Mouse (Mus musculus): ENCODE results near the gene Igf2bp1. TPM values are rescaled to one million over a fixed set of nuclear protein-coding genes. Genes with fewer than 3 reads are reported as not detected.

Gene Igf2bp1
- polyA plus RNA-seq, 1 experiment from 2014 or later: 39.3 TPM

DNA sequence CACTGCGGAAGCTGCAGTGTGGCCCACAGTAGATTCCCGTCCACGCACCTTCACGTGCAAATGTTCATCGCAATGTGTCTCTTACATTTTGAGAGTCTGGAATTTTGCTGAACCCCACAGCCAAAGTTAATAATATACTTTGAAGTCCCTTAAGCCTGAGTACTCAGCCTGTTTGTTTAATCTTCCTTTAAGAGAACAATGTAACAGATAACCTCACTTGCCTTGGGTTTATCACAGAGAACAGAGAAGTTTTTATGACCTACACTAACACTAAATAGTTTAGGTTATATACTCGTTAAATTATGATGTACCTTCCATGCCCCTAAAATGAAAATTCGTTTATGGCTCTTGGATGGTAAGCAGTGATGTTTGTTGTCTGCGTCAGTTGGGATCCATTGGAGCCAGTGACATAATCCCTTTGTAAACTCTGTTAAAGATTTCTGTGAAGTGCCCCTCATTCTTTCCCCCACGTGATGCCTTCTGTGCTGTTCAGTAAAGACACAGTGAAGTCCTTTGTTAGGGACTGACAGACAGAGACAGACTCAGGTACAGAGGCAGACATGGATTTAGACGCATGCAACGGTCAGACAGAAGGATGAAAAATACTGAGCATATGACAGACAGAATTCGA, 83.6 kb downstream of the Igf2bp1 start:
- Histone ChIP-seq H3K9me3 (no peaks in the 10 kb centered on the region; the same call in 1 of the 2 replicates), H3K36me3 (no peaks in the 10 kb centered on the region), H3K4me2 (no peak overlapping the region), H3K27ac (replicated peaks) (no peak overlapping the region), H3K4me3 (no peak overlapping the region), H3K9ac (no peak overlapping the region), H3K4me1 (no peaks in the 10 kb centered on the region), H3K27me3 (replicated peaks) (peaks cover 66% of the 10 kb centered on the region)
- WGBS: 67% methylated on average over 12 of the region's 12 CpGs
- ATAC-seq (ENCODE audit: extremely low read depth, insufficient number of reproducible peaks, low FRiP score, low TSS enrichment): no peak

DNA sequence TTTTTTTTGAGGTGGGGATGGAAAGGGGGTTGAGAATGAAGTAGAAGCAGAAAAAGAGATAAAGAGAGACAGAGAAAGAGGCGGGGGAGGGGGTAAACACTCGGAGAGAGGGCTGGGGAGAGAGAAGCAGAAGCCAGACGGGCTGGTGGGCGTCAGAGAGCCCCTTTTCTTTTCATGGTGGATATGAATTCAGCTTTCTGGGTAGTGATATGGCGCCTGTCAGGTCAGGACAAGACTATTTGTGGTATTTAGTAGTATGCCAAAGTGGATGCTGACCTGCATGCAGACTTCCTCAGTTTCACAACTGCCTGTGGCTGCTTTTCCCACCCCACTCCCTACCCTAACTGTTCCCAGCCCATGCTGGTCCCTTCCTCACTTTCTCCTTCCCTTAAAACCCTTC, 89.3 kb downstream of the Igf2bp1 start:
- no peak overlapping the region for H3K4me2 ChIP-seq
- H3K9me3 ChIP-seq: no peaks in the 10 kb centered on the region
- 8% methylated on average over 5 of the region's 5 CpGs for WGBS
- H3K9ac ChIP-seq: no peak overlapping the region
- H3K4me3 ChIP-seq: no peak overlapping the region
- H3K27me3 ChIP-seq (replicated peaks): peaks cover 94% of the 10 kb centered on the region
- no peak overlapping the region for H3K27ac ChIP-seq (replicated peaks)
- H3K36me3 ChIP-seq: no peaks in the 10 kb centered on the region
- H3K4me1 ChIP-seq: peaks cover 19% of the 10 kb centered on the region
- no peak for ATAC-seq (ENCODE audit: extremely low read depth, insufficient number of reproducible peaks, low FRiP score, low TSS enrichment)

- Histone ChIP-seq H3K4me1 (peaks cover 23% of the 10 kb centered on the region), H3K4me2 (peak overlapping the region; percentile 69), H3K9me3 (no peaks in the 10 kb centered on the region), H3K27me3 (replicated peaks) (peaks cover 93% of the 10 kb centered on the region), H3K36me3 (no peaks in the 10 kb centered on the region), H3K4me3 (peak overlapping the region; percentile 43), H3K9ac (peak overlapping the region; percentile 55), H3K27ac (replicated peaks) (no peak overlapping the region)
- no peak for ATAC-seq (ENCODE audit: extremely low read depth, insufficient number of reproducible peaks, low FRiP score, low TSS enrichment)
- WGBS: 1% methylated on average over 28 of the region's 28 CpGs
These were observed 90.6 kb downstream of the Igf2bp1 start for GRCm38 (mm10) chr11:95915006-95915710.

DNA sequence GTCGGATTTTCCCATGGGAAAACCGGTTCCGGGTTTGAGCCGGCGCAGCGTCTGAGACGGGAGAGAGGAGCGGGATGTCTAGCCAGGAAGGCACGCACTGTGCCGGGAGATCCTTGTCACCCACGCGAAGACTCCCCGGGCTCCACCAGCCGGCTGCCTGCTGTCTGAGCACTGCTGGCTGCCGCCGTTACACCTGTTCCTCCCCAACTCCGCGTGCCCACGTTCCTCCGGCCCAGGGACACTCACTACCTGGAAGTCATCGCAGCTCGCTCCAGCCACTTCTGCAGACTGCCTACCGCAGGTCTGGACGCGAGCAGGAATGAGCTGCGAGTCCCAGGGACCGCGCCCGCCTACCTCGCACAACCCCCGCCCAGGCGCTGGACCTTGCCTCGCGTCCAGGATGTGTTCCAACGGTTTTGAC, 91.2 kb downstream of the Igf2bp1 start, which contains the start of gene B4galnt2:
B4galnt2 (minus strand) TSS at position 321 of the 421 bp plus-strand sequence.
- H3K9me3 ChIP-seq: no peaks in the 10 kb centered on the region
- H3K27ac ChIP-seq (replicated peaks): no peak within 1 kb of the TSS
- H3K4me3 ChIP-seq: peak within 1 kb of the TSS; percentile 43
- H3K27me3 ChIP-seq (replicated peaks): peaks cover 89% of the 10 kb centered on the region
- H3K9ac ChIP-seq: peak within 1 kb of the TSS; percentile 55
- peak within 1 kb of the TSS; percentile 69 for H3K4me2 ChIP-seq
- H3K36me3 ChIP-seq: no peaks in the 10 kb centered on the region
- ATAC-seq (ENCODE audit: extremely low read depth, insufficient number of reproducible peaks, low FRiP score, low TSS enrichment): no peak
- 2% methylated on average over 35 of the region's 35 CpGs for WGBS
- peaks cover 24% of the 10 kb centered on the region for H3K4me1 ChIP-seq

DNA sequence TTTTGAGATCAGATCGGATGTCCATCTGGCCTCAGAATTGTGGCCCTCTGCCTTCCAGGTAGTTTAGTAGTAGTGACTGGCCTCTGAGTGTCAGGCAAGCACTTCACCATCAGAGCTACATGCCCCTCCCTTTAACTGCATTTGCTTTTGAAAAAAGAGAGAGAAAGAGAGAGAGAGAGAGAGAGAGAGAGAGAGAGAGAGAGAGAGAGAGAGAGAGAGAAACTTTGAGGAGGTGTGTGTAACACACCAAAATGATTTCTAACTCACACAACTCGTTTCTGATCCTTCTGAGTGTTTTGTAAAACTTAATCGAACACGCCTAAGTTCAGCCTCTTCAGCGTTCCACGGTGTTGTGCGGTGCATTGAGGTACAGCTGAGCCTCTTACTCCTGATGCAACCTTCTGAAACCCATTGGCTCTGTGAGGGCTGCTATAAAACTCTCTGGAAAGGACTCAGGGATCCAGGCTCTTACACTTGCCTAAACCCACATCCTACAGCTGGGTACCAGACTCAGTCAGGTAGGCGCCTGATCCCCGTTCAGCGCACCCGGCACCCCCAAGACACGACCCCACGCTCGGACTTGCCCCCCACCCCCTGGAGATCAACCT, 91.7 kb downstream of the Igf2bp1 start:
- Histone ChIP-seq H3K27ac (replicated peaks) (no peak overlapping the region), H3K9me3 (no peaks in the 10 kb centered on the region), H3K36me3 (no peaks in the 10 kb centered on the region), H3K4me1 (peaks cover 24% of the 10 kb centered on the region), H3K9ac (peak overlapping the region; percentile 47), H3K27me3 (replicated peaks) (peaks cover 86% of the 10 kb centered on the region), H3K4me3 (peak overlapping the region; percentile 43), H3K4me2 (peak overlapping the region; percentile 69)
- no peak for ATAC-seq (ENCODE audit: extremely low read depth, insufficient number of reproducible peaks, low FRiP score, low TSS enrichment)
- WGBS: 6% methylated on average over 14 of the region's 14 CpGs

GRCm38 (mm10) chr11:95911579-95911978, 94.2 kb downstream of the Igf2bp1 start:
- Histone ChIP-seq H3K9me3 (no peaks in the 10 kb centered on the region), H3K9ac (no peak overlapping the region), H3K4me2 (no peak overlapping the region), H3K27me3 (replicated peaks) (peaks cover 61% of the 10 kb centered on the region), H3K36me3 (no peaks in the 10 kb centered on the region), H3K27ac (replicated peaks) (no peak overlapping the region), H3K4me1 (peaks cover 24% of the 10 kb centered on the region), H3K4me3 (no peak overlapping the region)
- WGBS: 21% methylated on average over 7 of the region's 7 CpGs
- no peak for ATAC-seq (ENCODE audit: extremely low read depth, insufficient number of reproducible peaks, low FRiP score, low TSS enrichment)

GRCm38 (mm10) chr11:95907805-95908524, 97.8 kb downstream of the Igf2bp1 start:
- Histone ChIP-seq H3K27me3 (replicated peaks) (peaks cover 26% of the 10 kb centered on the region), H3K27ac (replicated peaks) (no peak overlapping the region), H3K36me3 (no peaks in the 10 kb centered on the region), H3K4me2 (no peak overlapping the region), H3K4me3 (no peak overlapping the region), H3K9me3 (no peaks in the 10 kb centered on the region), H3K4me1 (peaks cover 5% of the 10 kb centered on the region; the same call in 1 of the 2 replicates), H3K9ac (no peak overlapping the region)
- no peak for ATAC-seq (ENCODE audit: extremely low read depth, insufficient number of reproducible peaks, low FRiP score, low TSS enrichment)
- WGBS: 77% methylated on average over 5 of the region's 5 CpGs

Small RNA genes lying within 50 kb of the gene (microRNA-seq; reads per million reads assigned to microRNA genes)
- gene Mir3063: not detected

Other genes with a start within 250 kb of the Igf2bp1 start
- 1.8 and 2.2 TPM in 2 replicates for gene Phospho1, start 181.4 kb downstream of the Igf2bp1 start, polyA plus RNA-seq (2015; fragmentation: Nextera tagmentation; extraction: Ambion mirVana)
- gene Gngt2, start 168.7 kb downstream of the Igf2bp1 start, polyA plus RNA-seq (2015; fragmentation: Nextera tagmentation; extraction: Ambion mirVana): 36.6 and 41.4 TPM in 2 replicates
- 17.0 and 17.3 TPM in 2 replicates for gene Abi3, start 163.5 kb downstream of the Igf2bp1 start, polyA plus RNA-seq (2015; fragmentation: Nextera tagmentation; extraction: Ambion mirVana)
- 0.21 TPM in 1 of 2 replicates, not detected in the other for gene B4galnt2, start 91.0 kb downstream of the Igf2bp1 start, polyA plus RNA-seq (2015; fragmentation: Nextera tagmentation; extraction: Ambion mirVana)
- gene Gip, start 18.6 kb upstream of the Igf2bp1 start, polyA plus RNA-seq (2015; fragmentation: Nextera tagmentation; extraction: Ambion mirVana): not detected in 2 replicates
- gene Snf8, start 28.9 kb upstream of the Igf2bp1 start, polyA plus RNA-seq (2015; fragmentation: Nextera tagmentation; extraction: Ambion mirVana): 68.3 and 74.7 TPM in 2 replicates
- gene Ube2z, start 59.4 kb upstream of the Igf2bp1 start, polyA plus RNA-seq (2015; fragmentation: Nextera tagmentation; extraction: Ambion mirVana): 31.5 and 33.1 TPM in 2 replicates
- gene Atp5g1, start 69.7 kb upstream of the Igf2bp1 start, polyA plus RNA-seq (2015; fragmentation: Nextera tagmentation; extraction: Ambion mirVana): 1,502 and 1,689 TPM in 2 replicates
- gene Calcoco2, start 106.0 kb upstream of the Igf2bp1 start, polyA plus RNA-seq (2015; fragmentation: Nextera tagmentation; extraction: Ambion mirVana): not detected in 2 replicates
- gene Ttll6, start 127.8 kb upstream of the Igf2bp1 start, polyA plus RNA-seq (2015; fragmentation: Nextera tagmentation; extraction: Ambion mirVana): not detected in 2 replicates
- not detected in 2 replicates for gene Hoxb13, start 188.4 kb upstream of the Igf2bp1 start, polyA plus RNA-seq (2015; fragmentation: Nextera tagmentation; extraction: Ambion mirVana)

All from heart, embryonic 13.5 days (tissue).